Mouse (Mus musculus): ENCODE measurements around the gene Cstad.

Gene Cstad

GRCm38 (mm10) chr2:30594641-30595379 lies at the start of gene Cstad:
TSS of gene Cstad (plus strand) at chr2:30595040.
- no peak for DNase-seq (ENCODE audit: low spot score)

- DNase-seq (ENCODE audit: low spot score), result no peak
Observed at GRCm38 (mm10) chr2:30545706-30546105, 49.1 kb upstream of the Cstad start.

GRCm38 (mm10) chr2:30546219-30546618 lies 48.6 kb upstream of the Cstad start:
- DNase-seq (ENCODE audit: low spot score), result no peak

GRCm38 (mm10) chr2:30547455-30548217 lies 47.2 kb upstream of the Cstad start:
- DNase-seq (ENCODE audit: low spot score), result no peak

GRCm38 (mm10) chr2:30551579-30551978 lies 43.3 kb upstream of the Cstad start:
- DNase-seq (ENCODE audit: low spot score), result no peak

- no peak for DNase-seq (ENCODE audit: low spot score)
Observed at GRCm38 (mm10) chr2:30553851-30554540, 40.8 kb upstream of the Cstad start.

- DNase-seq (ENCODE audit: low spot score), result no peak
Observed at GRCm38 (mm10) chr2:30555257-30555656, 39.6 kb upstream of the Cstad start.

- no peak for DNase-seq (ENCODE audit: low spot score)
Observed at GRCm38 (mm10) chr2:30556495-30556894, 38.3 kb upstream of the Cstad start.

GRCm38 (mm10) chr2:30559552-30559951 lies 35.3 kb upstream of the Cstad start:
- DNase-seq (ENCODE audit: low spot score), result no peak

- DNase-seq (ENCODE audit: low spot score), result no peak
Observed at GRCm38 (mm10) chr2:30562553-30562952, 32.3 kb upstream of the Cstad start.

GRCm38 (mm10) chr2:30571647-30572046 lies 23.2 kb upstream of the Cstad start:
- DNase-seq (ENCODE audit: low spot score), result no peak

- DNase-seq (ENCODE audit: low spot score), result no peak
Observed at GRCm38 (mm10) chr2:30573522-30573921, 21.3 kb upstream of the Cstad start.

GRCm38 (mm10) chr2:30577010-30577409 lies 17.8 kb upstream of the Cstad start:
- no peak for DNase-seq (ENCODE audit: low spot score)

GRCm38 (mm10) chr2:30578006-30578405 lies 16.8 kb upstream of the Cstad start:
- no peak for DNase-seq (ENCODE audit: low spot score)

- DNase-seq (ENCODE audit: low spot score), result no peak
Observed at GRCm38 (mm10) chr2:30587161-30587560, 7.7 kb upstream of the Cstad start.

- DNase-seq (ENCODE audit: low spot score), result no peak
Observed at GRCm38 (mm10) chr2:30587671-30588070, 7.2 kb upstream of the Cstad start.

GRCm38 (mm10) chr2:30588985-30589511 lies 5.8 kb upstream of the Cstad start:
- DNase-seq (ENCODE audit: low spot score), result no peak

- no peak for DNase-seq (ENCODE audit: low spot score)
Observed at GRCm38 (mm10) chr2:30589781-30590180, 5.1 kb upstream of the Cstad start.

- DNase-seq (ENCODE audit: low spot score), result no peak
Observed at GRCm38 (mm10) chr2:30590909-30591308, 3.9 kb upstream of the Cstad start.

GRCm38 (mm10) chr2:30592391-30592790 lies 2.4 kb upstream of the Cstad start:
- DNase-seq (ENCODE audit: low spot score), result no peak

GRCm38 (mm10) chr2:30592951-30593350 lies 1.9 kb upstream of the Cstad start:
- DNase-seq (ENCODE audit: low spot score), result no peak

GRCm38 (mm10) chr2:30593636-30594310 lies 1.1 kb upstream of the Cstad start:
- DNase-seq (ENCODE audit: low spot score), result no peak
